Mouse (Mus musculus): ENCODE measurements at regions not wholly inside any gene's neighbourhood (a gene's known extent, or its start where the extent isn't known, plus 50 kb on each side); places are given as distances from the start of the nearest gene placed in this dataset.

DNA sequence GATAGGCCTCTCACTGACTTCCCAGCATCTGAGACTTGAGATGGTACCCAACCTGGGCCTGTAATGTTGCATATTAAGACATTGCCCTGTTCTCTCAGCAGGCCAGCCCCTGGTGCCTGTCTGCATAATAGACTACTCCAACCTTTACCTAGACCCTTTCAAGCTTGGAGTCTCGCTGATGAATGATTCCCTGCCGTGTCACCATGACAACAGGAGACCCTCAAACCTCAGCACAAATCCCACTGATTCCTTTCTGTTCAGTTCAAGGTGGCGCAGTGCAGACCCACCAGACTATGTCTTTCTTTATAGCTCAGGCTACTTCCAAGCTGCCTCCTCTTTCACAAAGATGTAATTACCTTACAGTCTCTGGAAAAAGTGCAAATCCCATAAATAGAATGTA, 172.0 kb downstream of the Dcdc2c start:
- no peak for DNase-seq (ENCODE audit: low read depth, low spot score)

DNA sequence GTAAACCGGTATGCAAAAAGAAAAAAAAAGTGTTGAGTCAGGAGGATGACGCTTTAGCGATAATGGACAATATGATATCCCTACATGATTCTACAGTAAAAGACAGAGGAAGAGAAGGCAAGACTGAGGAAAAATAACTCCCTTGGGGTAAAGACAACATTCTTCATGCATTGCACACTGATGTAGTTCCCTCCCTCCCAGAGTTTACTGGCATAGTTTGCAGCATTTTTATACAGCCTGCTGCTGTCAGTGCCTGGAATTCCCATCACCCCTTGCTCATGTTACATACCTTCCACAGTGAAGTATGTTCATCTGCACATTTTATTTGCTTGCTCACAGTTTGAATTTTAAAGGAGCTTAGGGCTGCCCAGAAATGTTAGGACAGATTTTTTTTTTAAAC, 174.2 kb downstream of the Dcdc2c start:
- DNase-seq (ENCODE audit: low read depth, low spot score): no peak

GRCm38 (mm10) chr12:28377373-28377772, 174.8 kb downstream of the Dcdc2c start:
- DNase-seq (ENCODE audit: low read depth, low spot score): no peak

GRCm38 (mm10) chr12:28376770-28377169, 175.4 kb downstream of the Dcdc2c start:
- no peak for DNase-seq (ENCODE audit: low read depth, low spot score)

DNA sequence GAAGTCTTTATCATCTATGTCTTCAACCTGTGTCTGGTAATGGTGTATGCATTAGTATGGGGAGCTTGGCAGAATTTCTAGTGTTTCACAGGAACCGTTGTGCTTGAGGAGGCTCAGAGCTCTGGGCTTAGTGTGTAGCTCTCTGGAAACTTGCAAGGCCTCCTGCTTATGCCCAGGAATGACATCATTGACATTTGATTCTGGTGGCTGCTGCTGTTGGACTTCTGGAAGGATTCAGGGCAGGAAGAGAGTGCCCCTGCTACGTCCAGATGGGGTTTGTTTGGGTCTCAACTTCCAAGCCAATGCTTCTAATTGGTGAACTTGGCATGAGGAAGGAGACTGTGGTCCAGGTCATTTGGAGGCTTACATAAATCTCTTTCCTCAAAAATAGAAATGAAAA, 186.9 kb downstream of the Dcdc2c start:
- no peak for DNase-seq (ENCODE audit: low read depth, low spot score)

- no peak for DNase-seq (ENCODE audit: low read depth, low spot score)
Measured at GRCm38 (mm10) chr12:28358737-28359333, 193.4 kb downstream of the Dcdc2c start.

DNA sequence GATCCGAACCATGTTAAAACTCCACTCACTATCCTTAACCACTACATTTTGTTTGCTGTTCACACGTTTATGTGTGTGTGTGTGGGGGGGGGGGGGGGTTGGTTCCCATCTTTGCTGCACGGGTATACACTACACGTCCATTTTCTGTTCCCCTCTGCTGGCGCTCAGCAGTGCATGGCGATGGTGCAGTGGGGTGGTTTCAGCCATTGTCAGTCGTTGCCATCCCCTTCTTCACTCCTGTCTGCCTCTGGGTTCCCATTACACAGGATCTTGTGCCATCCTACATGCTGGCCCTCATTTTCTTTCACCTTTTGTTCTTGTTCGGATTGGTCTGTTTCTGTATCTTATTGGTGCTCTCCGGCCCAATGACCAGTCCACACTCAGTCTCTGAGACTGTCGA, 194.4 kb downstream of the Dcdc2c start:
- no peak for DNase-seq (ENCODE audit: low read depth, low spot score)

GRCm38 (mm10) chr12:28353140-28353539, 199.1 kb downstream of the Dcdc2c start:
- no peak for DNase-seq (ENCODE audit: low read depth, low spot score)

- DNase-seq (ENCODE audit: low read depth, low spot score): no peak
Measured at GRCm38 (mm10) chr12:28352571-28352970, 199.6 kb downstream of the Dcdc2c start.

DNA sequence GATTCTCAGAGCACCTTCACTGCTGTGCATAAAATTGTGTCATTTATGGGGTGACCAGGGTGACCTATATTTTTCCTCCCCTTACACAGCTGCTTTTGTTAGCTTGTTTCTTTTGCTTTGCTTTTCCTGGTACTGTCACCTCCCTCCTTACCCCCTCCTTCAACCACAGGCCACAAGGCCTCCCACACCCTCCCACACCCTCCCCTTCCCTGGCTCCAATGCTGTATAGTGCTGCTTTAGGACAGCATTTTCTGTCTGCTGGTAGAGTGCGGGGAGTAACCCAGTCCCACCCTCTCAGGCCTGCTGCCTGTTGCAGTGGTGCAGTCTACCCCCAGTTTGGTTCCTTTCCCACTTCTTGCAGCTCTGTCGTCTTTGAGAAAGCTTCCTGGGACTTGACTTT, 209.5 kb downstream of the Dcdc2c start:
- no peak for DNase-seq (ENCODE audit: low read depth, low spot score)

DNA sequence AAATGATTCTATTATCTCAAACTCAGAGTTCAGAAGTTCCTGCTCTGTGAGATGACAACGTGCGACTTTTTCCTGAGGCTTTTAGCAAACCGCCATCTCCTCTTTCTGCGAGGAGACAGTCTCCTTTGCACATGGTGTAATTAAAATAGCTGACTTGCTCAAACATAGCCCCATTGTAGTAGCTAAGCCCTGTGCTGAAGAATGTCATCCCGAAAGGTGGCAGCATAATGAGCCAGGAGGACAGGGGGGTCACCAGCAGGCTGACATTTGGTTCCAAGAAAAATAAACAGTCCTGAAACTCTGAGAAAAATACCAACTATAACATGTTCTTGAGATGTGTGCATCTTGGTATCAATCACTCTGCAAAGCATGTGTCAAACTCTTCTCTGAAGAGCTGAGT, 219.6 kb downstream of the Dcdc2c start:
- DNase-seq (ENCODE audit: low read depth, low spot score): no peak

- no peak for DNase-seq (ENCODE audit: low read depth, low spot score)
Measured at GRCm38 (mm10) chr12:28331843-28332242, 220.4 kb downstream of the Dcdc2c start.

GRCm38 (mm10) chr12:28323659-28324058, 228.5 kb downstream of the Dcdc2c start:
- no peak for DNase-seq (ENCODE audit: low read depth, low spot score)

DNA sequence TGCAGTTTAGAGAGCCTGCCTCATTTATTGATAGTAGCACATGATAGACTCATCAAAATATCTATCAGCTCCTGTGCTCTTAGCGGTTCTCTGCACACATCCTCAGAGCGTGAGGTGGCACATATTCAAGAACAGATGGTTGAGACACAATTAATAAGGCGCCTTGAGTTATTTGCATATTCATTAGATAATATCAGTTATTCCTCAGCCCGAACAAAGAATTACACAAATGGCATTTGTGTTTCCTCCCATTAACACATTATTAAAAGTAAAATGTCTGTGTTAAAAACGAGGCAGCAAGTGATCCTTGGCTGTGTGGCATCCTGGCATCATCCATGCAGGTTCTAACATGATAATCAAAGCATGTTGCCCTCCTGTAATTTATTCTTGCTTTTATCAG, 243.0 kb downstream of the Dcdc2c start:
- no peak for DNase-seq (ENCODE audit: low read depth, low spot score)

DNA sequence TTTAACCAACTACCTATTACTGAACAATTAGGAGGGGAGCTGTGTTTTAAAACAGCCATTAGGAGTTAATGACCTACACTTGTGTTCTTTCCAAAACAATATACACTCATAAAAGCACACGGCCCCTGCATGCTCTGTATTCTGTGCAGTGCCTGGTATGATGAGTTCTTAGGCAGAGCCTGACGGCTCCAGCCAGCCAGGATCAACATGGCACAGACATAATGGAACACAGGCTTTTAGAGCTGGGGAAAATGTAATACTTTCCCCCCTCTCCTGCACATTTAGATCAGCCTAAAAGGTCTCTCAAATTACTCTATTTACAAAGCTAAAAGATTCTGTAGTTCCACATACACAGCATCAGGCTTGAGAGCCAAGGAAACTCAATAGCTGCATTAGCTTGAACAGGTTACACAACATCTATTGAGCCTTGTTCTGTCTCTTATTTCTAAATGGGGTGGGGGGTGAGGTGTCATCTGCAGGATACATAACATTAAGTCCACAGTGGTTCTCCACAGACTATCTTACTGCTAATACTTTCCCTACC, 250.1 kb downstream of the Dcdc2c start:
- DNase-seq (ENCODE audit: low read depth, low spot score): no peak

DNA sequence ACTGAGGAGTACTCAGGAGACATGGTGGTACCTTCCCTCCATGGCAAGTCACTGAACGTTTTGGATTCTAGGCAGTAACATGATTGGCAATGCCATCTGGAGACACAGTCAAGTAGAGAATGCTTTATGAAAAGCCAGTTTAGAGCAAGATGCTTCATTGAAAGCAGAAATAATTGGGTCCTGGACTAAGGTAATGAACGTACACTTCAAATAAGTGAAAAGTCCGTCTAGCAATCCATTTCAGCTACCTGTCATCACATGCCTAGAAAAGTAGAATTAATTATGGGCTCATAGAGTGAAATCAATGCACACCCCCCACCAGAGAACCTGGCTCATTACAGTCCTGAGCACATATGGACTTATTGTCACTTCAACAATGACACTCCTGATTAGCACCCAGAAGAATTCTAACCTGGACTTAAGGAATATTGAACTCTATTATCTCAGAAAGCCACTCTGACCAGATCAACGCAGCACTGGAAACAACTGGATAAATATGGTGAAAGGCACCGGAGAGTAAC, 263.8 kb downstream of the Dcdc2c start:
- DNase-seq (ENCODE audit: low read depth, low spot score): no peak

- no peak for DNase-seq (ENCODE audit: low read depth, low spot score)
Measured at GRCm38 (mm10) chr12:28255524-28255923, 296.7 kb downstream of the Dcdc2c start.

GRCm38 (mm10) chr12:28250526-28250925, 301.7 kb downstream of the Dcdc2c start:
- DNase-seq (ENCODE audit: low read depth, low spot score): no peak

- DNase-seq (ENCODE audit: low read depth, low spot score): no peak
Measured at GRCm38 (mm10) chr12:28248749-28249148, 303.4 kb downstream of the Dcdc2c start.

DNA sequence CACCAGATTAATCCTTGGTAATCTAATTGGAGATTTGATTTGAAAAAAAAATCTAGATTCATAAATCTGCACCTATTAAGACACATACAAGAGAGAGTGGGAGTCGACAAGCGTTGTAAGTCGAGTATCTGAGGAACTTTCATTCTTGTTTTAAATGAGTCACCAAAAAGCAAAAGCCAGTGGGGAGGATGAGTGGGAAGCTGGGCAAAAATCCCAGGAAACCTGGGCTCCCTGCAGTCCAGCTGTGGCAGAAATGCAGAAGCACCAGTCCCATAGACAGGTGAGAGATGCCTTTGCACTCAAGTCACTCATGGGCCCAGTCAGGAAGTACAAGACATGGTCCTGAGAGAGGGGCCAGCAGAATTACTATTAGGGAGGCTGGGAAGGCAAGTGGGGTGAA, 303.9 kb downstream of the Dcdc2c start:
- no peak for DNase-seq (ENCODE audit: low read depth, low spot score)

DNA sequence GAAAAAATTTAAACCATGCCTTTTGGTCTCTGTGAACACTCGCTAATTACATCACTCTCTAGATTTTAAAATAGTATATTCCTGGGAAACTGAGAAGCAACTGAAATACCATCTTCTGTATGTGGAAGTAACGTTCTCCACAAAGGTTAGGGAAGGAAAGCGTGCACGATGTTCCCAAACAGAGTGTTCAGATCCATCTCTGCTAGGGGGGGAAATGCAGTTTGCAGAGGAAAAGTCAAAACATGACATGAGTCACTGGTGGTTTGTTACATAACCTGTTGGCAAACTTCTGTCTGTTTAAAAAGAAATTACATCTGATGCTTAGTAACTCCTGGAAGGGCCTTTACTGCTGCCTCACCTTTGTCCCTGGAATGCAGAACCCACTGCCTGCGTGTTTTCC, 314.2 kb downstream of the Dcdc2c start:
- no peak for DNase-seq (ENCODE audit: low read depth, low spot score)

GRCm38 (mm10) chr12:28237041-28237440, 315.2 kb downstream of the Dcdc2c start:
- DNase-seq (ENCODE audit: low read depth, low spot score): no peak

GRCm38 (mm10) chr12:28202847-28203246, 349.4 kb downstream of the Dcdc2c start:
- DNase-seq (ENCODE audit: low read depth, low spot score): no peak

- no peak for DNase-seq (ENCODE audit: low read depth, low spot score)
Measured at GRCm38 (mm10) chr12:28186695-28187094, 365.5 kb downstream of the Dcdc2c start.
